Mouse (Mus musculus) adrenal gland, postnatal 14 days (tissue): ENCODE results near the gene 4921524J17Rik. TPM values are rescaled to one million over a fixed set of nuclear protein-coding genes. Genes with fewer than 3 reads are reported as not detected.

ENCODE experiments used
- DNase-seq: peaks from one replicate; pipeline ENCODE4 v3.0.0; 2021; ENCODE audit warnings: mixed read lengths
- total RNA-seq: library from RNA; stranded (reverse); gene quantifications from 2 replicates; pipeline ENCODE4 v1.2.3, GENCODE M21; 2021

Gene 4921524J17Rik
- total RNA-seq, 1 experiment from 2014 or later: 38.1 TPM

DNA sequence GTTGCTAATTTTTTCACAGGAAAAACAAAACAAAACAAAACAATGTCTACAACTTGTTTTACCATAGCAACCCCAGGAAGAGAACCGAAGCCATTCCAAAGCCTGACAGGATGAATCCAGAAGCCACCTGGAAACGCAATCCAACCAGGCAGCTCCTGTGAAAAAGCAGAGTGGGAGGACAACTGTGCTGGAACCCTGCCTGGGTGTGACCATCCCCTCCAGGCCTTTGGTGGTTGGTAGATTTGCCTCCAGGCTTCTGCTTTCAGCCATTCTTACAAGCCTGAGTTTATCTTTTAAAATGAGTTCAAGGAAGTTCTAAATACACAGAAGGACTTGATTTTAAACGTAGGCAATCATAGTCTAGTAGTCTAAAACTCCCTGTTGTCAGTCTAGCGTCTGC is 50.7 kb downstream of the 4921524J17Rik start:
- DNase-seq: no peak

DNA sequence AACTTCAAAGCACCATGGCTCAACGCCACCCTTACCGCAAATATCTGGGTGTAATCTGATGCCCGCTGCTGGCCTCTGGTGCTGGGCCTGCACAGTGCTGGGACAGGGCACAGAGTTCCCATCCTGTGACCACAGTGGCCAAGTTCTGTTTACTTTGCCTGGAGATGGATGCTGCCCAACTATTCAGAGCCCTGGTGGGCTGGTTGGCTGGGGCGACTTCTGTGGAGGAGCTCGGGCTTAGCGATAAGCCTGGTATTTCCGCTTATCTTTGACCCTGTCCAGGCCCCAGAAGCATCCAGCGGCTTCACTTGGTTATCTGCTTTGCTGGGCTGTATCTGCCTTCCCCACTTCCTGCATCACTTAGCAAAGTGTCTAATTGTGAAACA is 51.8 kb downstream of the 4921524J17Rik start:
- DNase-seq: peak; percentile 35

DNA sequence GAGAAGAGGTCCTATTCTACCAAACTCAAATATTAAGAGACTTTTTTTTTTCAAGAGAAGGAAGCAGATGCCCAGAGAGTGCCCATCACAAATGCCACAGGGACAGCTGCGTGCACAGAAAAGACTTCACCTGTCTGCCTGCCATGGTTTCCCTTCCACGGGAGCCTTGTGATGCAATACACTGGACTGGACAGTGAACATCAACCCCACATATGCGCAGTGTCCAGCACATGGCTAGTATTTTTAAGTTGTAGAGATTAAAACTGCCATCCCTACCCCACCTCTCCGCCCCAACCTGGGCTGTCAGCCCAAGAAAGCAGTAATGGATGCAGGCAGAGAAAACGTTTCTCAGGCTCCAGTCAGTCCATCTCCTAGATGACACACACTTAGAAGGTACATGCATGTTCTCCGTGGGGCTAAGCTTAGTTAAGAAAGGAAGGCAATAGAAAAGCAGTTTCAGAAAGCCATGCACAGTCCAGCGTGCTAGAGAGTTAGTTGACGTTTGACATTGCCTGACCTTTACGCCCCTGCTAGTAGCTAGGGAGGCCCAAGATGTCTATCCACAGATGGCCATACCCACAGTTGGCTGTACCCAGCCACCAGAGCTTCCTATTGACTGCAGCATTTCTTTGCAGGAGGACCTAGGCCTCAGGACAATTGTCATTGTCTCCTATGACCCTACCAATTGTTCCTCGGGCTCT is 52.4 kb downstream of the 4921524J17Rik start:
- no peak for DNase-seq

DNA sequence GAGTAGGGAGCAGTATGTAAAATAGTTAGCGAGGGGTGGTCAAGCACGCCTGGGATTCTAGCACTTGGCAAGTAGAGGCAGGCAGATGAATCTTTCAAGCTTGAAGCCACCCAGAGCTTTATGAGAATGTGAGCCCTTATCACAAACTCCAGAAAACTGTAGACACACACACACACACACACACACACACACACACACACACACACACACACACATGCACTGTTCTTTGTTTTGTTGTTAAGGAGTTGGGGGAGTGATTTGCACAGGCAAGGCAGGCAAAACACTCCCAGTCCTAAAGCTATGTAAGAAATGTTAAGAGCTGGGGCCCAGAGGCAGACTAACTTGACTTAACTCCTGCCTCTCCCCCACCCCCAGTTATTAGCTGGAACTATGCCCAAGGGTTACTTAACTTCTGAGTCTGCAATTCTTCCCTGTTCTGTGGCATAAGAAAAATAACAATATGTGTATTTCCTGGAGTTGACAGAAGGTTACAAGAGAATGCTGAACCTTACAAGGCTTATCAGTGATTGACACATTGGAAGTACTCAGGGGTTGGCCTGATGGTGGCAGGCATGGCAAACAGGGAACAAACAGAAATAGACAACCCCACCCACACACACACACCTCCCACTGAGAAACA is 53.4 kb downstream of the 4921524J17Rik start:
- peak; percentile 55 for DNase-seq

DNA sequence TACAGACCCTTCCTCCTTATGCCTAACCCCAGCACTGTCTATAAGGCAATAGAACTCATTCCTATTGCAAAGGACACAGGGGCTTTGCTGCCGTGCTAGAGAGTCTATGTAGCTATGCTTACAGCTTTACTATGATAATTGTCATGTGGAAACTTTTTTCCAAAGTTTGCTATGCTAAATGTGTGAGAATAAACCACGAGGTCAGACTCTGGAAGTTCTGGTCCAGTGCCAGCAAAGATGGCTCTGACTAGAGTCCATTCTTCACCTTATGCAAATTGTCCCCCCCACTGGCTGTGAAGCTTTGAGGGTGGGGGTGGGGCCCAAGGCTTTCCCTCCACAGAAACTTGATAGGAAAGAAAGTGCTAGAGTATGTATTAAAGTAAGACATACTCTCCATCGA is 56.1 kb downstream of the 4921524J17Rik start:
- DNase-seq: no peak

DNA sequence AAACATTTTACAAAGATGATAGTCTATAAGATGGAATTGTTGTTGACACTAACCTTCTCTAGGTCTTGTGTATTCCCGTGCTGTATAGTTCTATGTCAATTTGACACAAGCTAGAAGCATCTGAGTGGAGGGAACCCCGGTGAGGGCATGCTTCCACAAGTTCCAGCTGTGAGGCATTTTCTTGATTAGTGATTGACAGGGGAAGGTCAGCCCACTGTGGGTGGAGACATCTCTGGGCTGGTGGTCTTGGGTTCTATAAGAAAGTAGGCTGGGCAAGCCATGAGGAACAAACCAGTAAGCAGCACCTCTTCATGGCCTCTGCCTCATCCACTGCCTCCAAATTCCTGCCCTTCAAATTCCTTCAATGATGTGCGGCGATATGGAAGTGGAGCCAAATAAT is 58.3 kb downstream of the 4921524J17Rik start:
- DNase-seq: no peak

DNA sequence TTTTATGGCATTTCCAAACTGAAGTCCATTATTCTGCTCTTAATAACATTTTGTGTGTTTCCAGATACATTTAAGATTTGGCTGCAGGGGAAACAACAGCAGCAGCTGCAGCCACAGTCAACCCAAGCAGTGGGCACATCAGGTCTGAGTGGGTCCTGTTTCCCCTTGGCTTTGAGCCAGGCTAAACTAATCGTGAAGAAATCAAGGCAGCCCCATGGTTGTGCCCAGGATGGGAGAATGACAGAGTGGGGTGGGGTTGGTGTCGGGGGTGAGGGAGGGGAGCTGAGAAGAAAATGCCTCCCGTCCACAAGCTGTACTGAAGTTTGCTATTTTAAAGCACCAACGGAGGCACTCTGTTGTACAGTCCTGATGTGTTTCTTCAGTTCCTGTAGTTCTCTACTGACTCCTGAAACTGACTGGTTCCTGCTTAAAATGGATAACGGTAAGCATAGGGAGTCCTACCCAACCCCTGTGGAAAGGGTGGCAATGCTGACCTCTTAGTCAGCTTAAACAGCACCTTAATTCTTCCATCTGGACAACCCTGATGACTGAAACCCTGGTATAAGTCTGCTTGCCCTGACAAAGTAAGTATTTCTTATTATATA is 59.1 kb downstream of the 4921524J17Rik start:
- no peak for DNase-seq

DNA sequence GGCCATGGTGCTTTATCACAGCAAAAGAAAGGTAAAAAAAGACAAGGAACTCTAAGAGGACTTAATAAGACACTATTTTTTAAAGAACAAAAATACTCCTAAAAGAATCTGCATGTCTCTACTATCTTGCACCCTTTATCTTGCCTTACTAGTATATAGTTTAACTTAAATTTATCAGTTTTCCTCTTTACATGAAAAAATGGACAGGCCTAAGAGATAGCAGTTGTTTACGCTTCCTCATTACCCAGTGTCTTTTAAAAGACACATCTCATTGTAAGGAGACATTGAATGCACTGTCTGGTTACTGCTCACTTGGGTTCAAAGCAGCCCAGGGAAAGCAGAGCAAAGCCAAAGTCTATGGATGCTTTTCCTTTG is 60.2 kb downstream of the 4921524J17Rik start:
- DNase-seq: no peak

DNA sequence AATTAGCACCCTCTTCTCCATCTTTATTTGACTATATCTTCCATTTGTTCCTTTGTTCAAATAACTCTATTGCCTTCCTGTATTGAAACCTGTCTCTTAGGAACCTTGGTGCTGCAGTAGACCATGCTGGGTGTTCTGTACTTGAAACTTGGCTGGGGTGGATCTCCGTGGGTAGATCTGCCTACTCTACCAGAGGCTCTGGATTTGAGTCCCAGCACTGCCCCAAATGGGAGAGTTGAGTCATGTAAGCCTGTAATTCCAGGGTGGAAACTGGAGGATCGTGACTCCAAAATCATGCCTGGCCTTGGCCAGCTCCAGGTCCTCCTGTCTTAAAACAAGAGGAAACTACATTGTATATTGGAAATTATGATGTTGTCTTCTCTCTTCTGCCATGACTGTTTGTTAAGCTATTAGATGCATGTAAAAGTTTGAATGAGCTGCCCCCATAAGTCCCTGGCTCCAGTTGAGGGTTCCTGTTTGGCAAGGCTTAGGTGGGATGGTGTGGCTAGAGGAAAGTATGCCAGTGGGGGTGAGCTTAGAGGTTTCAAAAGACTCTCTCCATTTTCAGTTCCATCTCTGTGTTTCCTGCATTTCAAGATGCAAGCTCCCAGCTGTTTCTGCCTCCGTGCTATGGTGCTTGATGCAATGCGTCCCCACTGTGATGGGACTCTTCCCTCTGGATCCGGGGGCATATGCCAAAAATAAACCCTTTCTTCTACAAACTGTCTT is 60.7 kb downstream of the 4921524J17Rik start:
- no peak for DNase-seq

DNA sequence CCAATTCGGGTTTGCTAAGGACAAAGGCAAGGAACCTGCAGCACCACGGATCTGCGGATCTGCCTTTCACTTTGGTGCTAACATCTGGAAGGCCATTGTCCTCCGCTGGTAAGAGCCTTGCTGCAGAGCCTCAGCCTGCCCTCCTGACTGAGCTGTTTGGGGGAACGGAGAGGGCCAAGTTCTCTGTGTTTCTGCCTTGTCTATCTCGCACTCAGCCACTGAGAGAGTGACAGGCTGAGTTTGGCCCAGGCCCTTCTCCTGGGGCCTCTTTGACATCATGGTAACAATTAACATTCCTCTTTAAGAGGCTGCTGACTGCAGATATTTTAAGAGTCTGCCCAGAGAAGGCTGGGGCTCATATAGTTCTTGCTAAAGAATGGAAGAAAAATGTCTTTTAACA is 67.5 kb downstream of the 4921524J17Rik start:
- DNase-seq: no peak

DNA sequence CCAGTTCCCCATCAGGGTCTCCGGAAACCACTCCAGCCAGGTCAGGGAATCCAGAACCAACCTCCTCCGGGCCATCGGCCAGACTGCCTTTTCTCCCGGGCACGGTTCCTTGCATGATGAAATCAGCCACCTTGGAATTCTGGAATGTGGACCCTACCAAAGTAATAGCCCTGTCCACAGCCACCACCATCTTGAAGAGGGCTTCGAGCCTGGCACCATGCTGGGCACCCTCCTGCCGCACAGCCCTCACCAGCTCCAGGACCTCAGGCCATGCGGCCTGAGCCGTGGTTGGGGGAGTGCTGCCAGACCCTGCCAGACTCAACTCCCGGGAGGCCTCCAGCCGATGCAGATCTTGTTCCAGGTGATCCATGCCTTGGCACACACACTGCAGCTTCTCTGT is 68.0 kb downstream of the 4921524J17Rik start:
- DNase-seq: peak; percentile 41

DNA sequence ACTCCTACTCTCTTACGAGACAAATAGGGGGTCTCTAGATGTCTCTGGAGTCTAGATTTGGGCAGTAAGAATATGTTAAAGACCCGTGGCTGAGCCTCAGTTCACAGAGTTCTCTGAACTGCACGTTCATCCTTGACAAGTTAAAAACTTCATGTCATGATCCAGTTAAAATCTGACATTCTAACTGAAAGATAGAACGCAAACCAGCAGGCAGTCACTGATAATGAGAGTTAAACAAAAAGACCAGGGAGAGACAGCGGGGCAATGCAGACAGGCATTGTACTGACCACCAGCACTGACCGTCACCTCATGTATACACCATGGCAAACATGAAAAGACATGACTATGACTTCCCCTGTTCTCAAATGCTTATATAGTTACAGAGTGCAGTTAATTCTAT is 69.2 kb downstream of the 4921524J17Rik start:
- no peak for DNase-seq

DNA sequence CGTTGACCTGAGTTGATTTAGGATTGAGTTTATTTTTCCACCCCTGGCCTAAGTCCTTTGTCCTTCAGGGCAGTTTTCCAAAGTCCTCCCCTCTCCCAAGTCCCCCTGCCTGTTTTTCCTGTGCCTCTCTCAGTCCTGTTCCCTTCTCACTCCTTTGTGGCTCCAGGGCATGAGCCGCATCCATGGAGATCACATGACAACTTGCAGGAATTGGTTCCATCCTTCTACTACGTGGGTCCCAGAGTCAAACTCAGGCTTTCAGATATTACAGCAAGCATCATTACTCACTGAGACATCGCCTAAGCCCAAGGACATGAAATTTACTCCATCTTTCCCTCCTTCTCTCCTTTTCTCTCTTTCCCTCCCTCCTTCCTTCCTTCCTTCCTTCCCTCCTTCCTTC is 70.4 kb downstream of the 4921524J17Rik start:
- DNase-seq: no peak

Other genes starting within 250 kb of the 4921524J17Rik start
- not detected in 2 replicates for gene Olfr371, start 206.8 kb downstream of the 4921524J17Rik start, total RNA-seq
- gene Orc6, start 133.2 kb downstream of the 4921524J17Rik start, total RNA-seq: 26.5 and 29.3 TPM in 2 replicates
- 83.8 and 84.2 TPM in 2 replicates for gene Vps35, start 133.0 kb downstream of the 4921524J17Rik start, total RNA-seq
- 0.26 and 1.3 TPM in 2 replicates for gene Mylk3, start 46.5 kb downstream of the 4921524J17Rik start, total RNA-seq
- 91.9 and 135 TPM in 2 replicates for gene Gpt2, start 59.7 kb upstream of the 4921524J17Rik start, total RNA-seq
- 148 and 164 TPM in 2 replicates for gene Dnaja2, start 122.5 kb upstream of the 4921524J17Rik start, total RNA-seq